Mouse (Mus musculus) intestine, embryonic 15.5 days (tissue): ENCODE measurements around the gene Smim26. TPM values are rescaled to one million over a fixed set of nuclear protein-coding genes. Genes with fewer than 3 reads are reported as not detected.

Source experiments
- ATAC-seq: fragments of 200-750 bp; cut with Nextera tagmentation; 2 replicates; pipeline ENCODE4 v1.8.0; 2017; ENCODE audit warnings: moderate TSS enrichment, moderate library complexity
- H3K27ac ChIP-seq: fragments of 300-500 bp; sonication (generic); 2 replicates; pipeline ENCODE4 v1.5.1; 2015; ENCODE audit warnings: mild to moderate bottlenecking, inconsistent platforms
- H3K27me3 ChIP-seq: fragments of 300-500 bp; sonication (generic); replicated peaks from 2 replicates; pipeline ENCODE4 v1.6.1; 2015; ENCODE audit warnings: inconsistent platforms
- H3K36me3 ChIP-seq: fragments of 300-500 bp; sonication (generic); 2 replicates; pipeline ENCODE4 v1.6.1; 2015; ENCODE audit warnings: inconsistent platforms
- H3K4me1 ChIP-seq: fragments of 300-500 bp; sonication (generic); replicated peaks from 2 replicates; pipeline ENCODE4 v1.6.1; 2015; ENCODE audit warnings: inconsistent platforms
- H3K4me2 ChIP-seq: fragments of 300-500 bp; sonication (generic); replicated peaks from 2 replicates; pipeline ENCODE4 v1.6.1; 2015; ENCODE audit warnings: mild to moderate bottlenecking, inconsistent platforms
- H3K4me3 ChIP-seq: fragments of 300-500 bp; sonication (generic); replicated peaks from 2 replicates; pipeline ENCODE4 v1.5.1; 2015; ENCODE audit warnings: inconsistent platforms
- H3K9ac ChIP-seq: fragments of 300-500 bp; sonication (generic); 2 replicates; pipeline ENCODE4 v1.6.1; 2015; ENCODE audit warnings: inconsistent platforms
- H3K9me3 ChIP-seq: fragments of 300-500 bp; sonication (generic); 2 replicates; pipeline ENCODE4 v1.6.1; 2016; ENCODE audit warnings: inconsistent platforms
- WGBS: fragments of 180-500 bp; shearing (Covaris S2); methylation state at CpG from one replicate; pipeline ENCODE4 v1.1.7; 2015; 5-methylcytosine and 5-hydroxymethylcytosine counted together
- polyA plus RNA-seq: library from polyadenylated mRNA; unstranded; fragments of >200 nt; fragmentation: Nextera tagmentation; extraction: Ambion mirVana; gene quantifications from 2 replicates; pipeline ENCODE4 v1.2.1, GENCODE M21; 2015

Smim26 gene
- polyA plus RNA-seq, 1 experiment from 2014 or later = 51.6 TPM

GRCm38 (mm10) chr2:144599831-144600687 lies 6.2 kb downstream of the Smim26 start, which contains the start of gene Dtd1:
Gene Dtd1, plus strand, starts transcription at chr2:144599897.
- Histone ChIP-seq H3K4me1 (peaks cover 2% of the 10 kb centered on the region; the same call in 1 of the 2 replicates), H3K27me3 (no peaks in the 10 kb centered on the region), H3K4me2 (peak within 1 kb of the TSS; percentile 72), H3K4me3 (peak within 1 kb of the TSS; percentile 69), H3K36me3 (no peaks in the 10 kb centered on the region), H3K9me3 (no peaks in the 10 kb centered on the region), H3K9ac (peak within 1 kb of the TSS; percentile 89), H3K27ac (peak within 1 kb of the TSS; percentile 40; the same call in 1 of the 2 replicates)
- ATAC-seq = peak; percentile 97
- 2% methylated on average over 50 of the region's 50 CpGs for WGBS

GRCm38 (mm10) chr2:144601576-144601975 lies 7.7 kb downstream of the Smim26 start:
- no peaks in the 10 kb centered on the region for H3K9me3 ChIP-seq
- WGBS = 100% methylated on average over 1 of the region's 1 CpGs
- H3K27me3 ChIP-seq = no peaks in the 10 kb centered on the region
- no peak overlapping the region for H3K4me2 ChIP-seq
- no peak overlapping the region for H3K27ac ChIP-seq
- H3K4me1 ChIP-seq = peaks cover 2% of the 10 kb centered on the region; the same call in 1 of the 2 replicates
- H3K36me3 ChIP-seq = no peaks in the 10 kb centered on the region
- H3K9ac ChIP-seq = no peak overlapping the region
- no peak overlapping the region for H3K4me3 ChIP-seq
- no peak for ATAC-seq

GRCm38 (mm10) chr2:144613956-144614355 lies 20.1 kb downstream of the Smim26 start:
- Histone ChIP-seq H3K27me3 (no peaks in the 10 kb centered on the region), H3K36me3 (no peaks in the 10 kb centered on the region), H3K9me3 (no peaks in the 10 kb centered on the region), H3K9ac (no peak overlapping the region), H3K4me1 (no peaks in the 10 kb centered on the region), H3K4me3 (no peak overlapping the region), H3K27ac (no peak overlapping the region), H3K4me2 (no peak overlapping the region)
- no peak for ATAC-seq
- 91% methylated on average over 6 of the region's 6 CpGs for WGBS

GRCm38 (mm10) chr2:144617074-144617874 lies 23.4 kb downstream of the Smim26 start:
- Histone ChIP-seq H3K27me3 (no peaks in the 10 kb centered on the region), H3K27ac (no peak overlapping the region), H3K4me3 (no peak overlapping the region), H3K9me3 (no peaks in the 10 kb centered on the region), H3K36me3 (no peaks in the 10 kb centered on the region), H3K4me1 (no peaks in the 10 kb centered on the region), H3K4me2 (no peak overlapping the region), H3K9ac (no peak overlapping the region)
- peak; percentile 95 for ATAC-seq
- WGBS = 68% methylated on average over 16 of the region's 16 CpGs

GRCm38 (mm10) chr2:144621491-144621890 lies 27.6 kb downstream of the Smim26 start:
- no peaks in the 10 kb centered on the region for H3K4me1 ChIP-seq
- WGBS = 87% methylated on average over 6 of the region's 6 CpGs
- H3K9me3 ChIP-seq = no peaks in the 10 kb centered on the region
- no peaks in the 10 kb centered on the region for H3K36me3 ChIP-seq
- H3K4me2 ChIP-seq = no peak overlapping the region
- no peak for ATAC-seq
- no peak overlapping the region for H3K9ac ChIP-seq
- H3K27ac ChIP-seq = no peak overlapping the region
- no peak overlapping the region for H3K4me3 ChIP-seq
- no peaks in the 10 kb centered on the region for H3K27me3 ChIP-seq

- ATAC-seq = no peak
- Histone ChIP-seq H3K4me2 (no peak overlapping the region), H3K27ac (no peak overlapping the region), H3K36me3 (no peaks in the 10 kb centered on the region; the same call in 1 of the 2 replicates), H3K4me3 (no peak overlapping the region), H3K4me1 (0 out of 2 replicates have a peak, but pooled peaks cover 4% of the 10 kb centered on the region), H3K27me3 (no peaks in the 10 kb centered on the region), H3K9me3 (no peaks in the 10 kb centered on the region), H3K9ac (no peak overlapping the region)
- 94% methylated on average over 2 of the region's 2 CpGs for WGBS
Measured at GRCm38 (mm10) chr2:144633551-144633950, 39.7 kb downstream of the Smim26 start.

GRCm38 (mm10) chr2:144634231-144634630 lies 40.4 kb downstream of the Smim26 start:
- H3K27ac ChIP-seq = no peak overlapping the region
- H3K4me3 ChIP-seq = no peak overlapping the region
- no peaks in the 10 kb centered on the region; the same call in 1 of the 2 replicates for H3K36me3 ChIP-seq
- WGBS = 65% methylated on average over 5 of the region's 5 CpGs
- no peak for ATAC-seq
- no peaks in the 10 kb centered on the region for H3K27me3 ChIP-seq
- H3K9me3 ChIP-seq = no peaks in the 10 kb centered on the region
- no peak overlapping the region for H3K9ac ChIP-seq
- peaks cover 5% of the 10 kb centered on the region; the same call in 1 of the 2 replicates for H3K4me1 ChIP-seq
- H3K4me2 ChIP-seq = no peak overlapping the region

GRCm38 (mm10) chr2:144634729-144635128 lies 40.9 kb downstream of the Smim26 start:
- Histone ChIP-seq H3K27me3 (no peaks in the 10 kb centered on the region), H3K4me3 (no peak overlapping the region), H3K9ac (no peak overlapping the region), H3K4me1 (peaks cover 9% of the 10 kb centered on the region; the same call in 1 of the 2 replicates), H3K9me3 (no peaks in the 10 kb centered on the region), H3K36me3 (no peaks in the 10 kb centered on the region; the same call in 1 of the 2 replicates), H3K27ac (no peak overlapping the region), H3K4me2 (no peak overlapping the region)
- WGBS = 55% methylated on average over 2 of the region's 2 CpGs
- no peak for ATAC-seq

GRCm38 (mm10) chr2:144635644-144636320 lies 41.9 kb downstream of the Smim26 start:
- Histone ChIP-seq H3K27me3 (no peaks in the 10 kb centered on the region), H3K36me3 (no peaks in the 10 kb centered on the region; the same call in 1 of the 2 replicates), H3K4me1 (peaks cover 9% of the 10 kb centered on the region; the same call in 1 of the 2 replicates), H3K9ac (no peak overlapping the region), H3K4me3 (no peak overlapping the region), H3K27ac (no peak overlapping the region), H3K9me3 (no peaks in the 10 kb centered on the region), H3K4me2 (no peak overlapping the region)
- ATAC-seq = peak; percentile 79
- WGBS = 24% methylated on average over 5 of the region's 5 CpGs

GRCm38 (mm10) chr2:144637204-144637603 lies 43.4 kb downstream of the Smim26 start:
- no peak for ATAC-seq
- Histone ChIP-seq H3K36me3 (no peaks in the 10 kb centered on the region; the same call in 1 of the 2 replicates), H3K4me3 (no peak overlapping the region), H3K27me3 (no peaks in the 10 kb centered on the region), H3K4me2 (no peak overlapping the region), H3K4me1 (peaks cover 11% of the 10 kb centered on the region; the same call in 1 of the 2 replicates), H3K9ac (no peak overlapping the region), H3K9me3 (no peaks in the 10 kb centered on the region), H3K27ac (no peak overlapping the region)
- WGBS = 82% methylated on average over 4 of the region's 4 CpGs

GRCm38 (mm10) chr2:144637671-144638395 lies 44.0 kb downstream of the Smim26 start:
- Histone ChIP-seq H3K4me2 (no peak overlapping the region), H3K9ac (no peak overlapping the region), H3K27me3 (no peaks in the 10 kb centered on the region), H3K27ac (no peak overlapping the region), H3K9me3 (no peaks in the 10 kb centered on the region), H3K4me1 (peaks cover 11% of the 10 kb centered on the region; the same call in 1 of the 2 replicates), H3K4me3 (no peak overlapping the region), H3K36me3 (no peaks in the 10 kb centered on the region)
- WGBS = 82% methylated on average over 12 of the region's 12 CpGs
- no peak for ATAC-seq
